Mouse (Mus musculus) adrenal gland, postnatal 4 days (tissue): ENCODE data around the gene Ppp1r12a. TPM values are rescaled to one million over a fixed set of nuclear protein-coding genes. Genes with fewer than 3 reads are reported as not detected.

ENCODE experiments used
- DNase-seq, 2 experiments: peaks; one replicate each; pipeline ENCODE4 v3.0.0; 2021 to 2022; ENCODE audit warnings: low spot score in 2 of 2, mixed read lengths in 2 of 2
- total RNA-seq, 2 experiments: library from RNA; stranded (reverse); gene quantifications; 2 replicates each; pipeline ENCODE4 v1.2.3; 2021

Ppp1r12a gene
- total RNA-seq, 2 experiments from 2014 or later = 112 to 122 TPM

GRCm38 (mm10) chr10:108331784-108332561 lies 170.0 kb downstream of the Ppp1r12a start, which contains the start of gene Pawr:
TSS of gene Pawr (plus strand) at chr10:108332121.
- DNase-seq = peak; percentile 38 to 49

- DNase-seq = peak; percentile 15 to 23
Observed at GRCm38 (mm10) chr10:108332571-108333541, 170.9 kb downstream of the Ppp1r12a start.

GRCm38 (mm10) chr10:108333642-108334041 lies 171.6 kb downstream of the Ppp1r12a start:
- DNase-seq = no peak

Other genes starting within 250 kb of the Ppp1r12a start
- 10 to 100 TPM in 1 of 2 experiments, 1 to 10 TPM in 1; 9.1 to 13.4 TPM for gene Pawr, start 169.9 kb downstream of the Ppp1r12a start, total RNA-seq